Mouse (Mus musculus): Measurements from ENCODE around the gene Igdcc4. TPM values are rescaled to one million over a fixed set of nuclear protein-coding genes. Genes with fewer than 3 reads are reported as not detected.
"Not testable (repeated sequence)": the region's sequence is repeated elsewhere in the genome, so short reads cannot be mapped to it uniquely, and the experiment has no call there.

Gene Igdcc4
- 6.3 and 8.1 TPM in 2 replicates for polyA plus RNA-seq (2015; fragmentation: Nextera tagmentation; extraction: Ambion mirVana)

DNA sequence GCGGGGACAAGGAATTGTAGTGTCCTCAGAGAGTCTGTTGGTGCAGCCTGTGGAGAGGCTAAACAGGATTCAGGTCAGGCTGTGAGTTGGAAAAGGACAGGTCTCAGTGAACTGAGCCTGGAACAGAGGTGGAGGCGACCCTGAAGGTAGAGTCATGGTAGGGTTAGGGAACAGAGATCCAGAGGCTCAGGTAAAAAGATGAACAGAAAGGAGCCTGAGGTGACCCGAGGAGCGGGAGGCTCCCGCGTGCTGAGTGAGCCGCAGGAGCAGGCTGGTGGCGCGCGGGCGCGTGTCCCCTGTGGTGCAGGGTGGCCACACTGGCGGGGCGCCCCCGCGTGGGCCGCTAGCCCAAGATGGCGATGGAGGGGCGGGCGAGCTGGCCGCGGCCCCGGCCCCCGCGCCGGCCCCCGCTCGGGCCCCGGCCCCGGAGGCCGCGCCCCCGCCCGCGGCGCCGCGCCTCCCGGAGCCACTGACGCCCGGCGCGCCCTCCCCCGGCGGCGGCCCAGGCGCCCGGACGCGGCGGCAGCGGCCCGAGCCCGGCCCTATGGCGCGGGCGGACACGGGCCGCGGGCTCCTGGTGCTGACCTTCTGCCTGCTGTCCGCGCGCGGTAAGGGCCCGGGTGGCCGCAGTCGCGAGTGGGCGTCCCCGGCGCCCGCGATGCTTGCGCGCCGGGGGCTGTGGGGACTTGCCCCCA lies at the start of gene Igdcc4:
TSS of gene Igdcc4 (plus strand) at position 496 of the 695 bp plus-strand sequence.
- H3K4me3 ChIP-seq (replicated peaks), result peak within 1 kb of the TSS; percentile 58
- peaks cover 20% of the 10 kb centered on the region for H3K4me1 ChIP-seq (replicated peaks)
- peak; percentile 26; the same call in 1 of the 2 replicates for ATAC-seq (ENCODE audit: insufficient read depth)
- 3% methylated on average over 61 of the region's 76 CpGs for WGBS (ENCODE audit: insufficient replicate concordance)
- H3K36me3 ChIP-seq (replicated peaks), result no peaks in the 10 kb centered on the region
- peak within 1 kb of the TSS; percentile 67 for H3K4me2 ChIP-seq
- H3K27me3 ChIP-seq, result peaks cover 57% of the 10 kb centered on the region
- no peaks in the 10 kb centered on the region for H3K9me3 ChIP-seq (replicated peaks)
- peak within 1 kb of the TSS; percentile 39 for H3K9ac ChIP-seq
- H3K27ac ChIP-seq (replicated peaks), result peak within 1 kb of the TSS; percentile 83

GRCm38 (mm10) chr9:65064251-65064650 lies 37.0 kb upstream of the Igdcc4 start:
- ATAC-seq (ENCODE audit: insufficient read depth), result no peak
- Histone ChIP-seq H3K4me3 (replicated peaks) (no peak overlapping the region), H3K4me2 (no peak overlapping the region), H3K27me3 (no peaks in the 10 kb centered on the region), H3K9ac (no peak overlapping the region), H3K27ac (replicated peaks) (no peak overlapping the region), H3K4me1 (replicated peaks) (peaks cover 11% of the 10 kb centered on the region), H3K9me3 (replicated peaks) (no peaks in the 10 kb centered on the region), H3K36me3 (replicated peaks) (peaks cover 89% of the 10 kb centered on the region)
- WGBS (ENCODE audit: insufficient replicate concordance), result 92% methylated on average over 7 of the region's 7 CpGs

- Histone ChIP-seq H3K9ac (no peak overlapping the region), H3K4me3 (replicated peaks) (no peak overlapping the region), H3K27ac (replicated peaks) (peak overlapping the region; percentile 85), H3K27me3 (no peaks in the 10 kb centered on the region), H3K4me1 (replicated peaks) (peaks cover 53% of the 10 kb centered on the region), H3K9me3 (replicated peaks) (no peaks in the 10 kb centered on the region), H3K4me2 (peak overlapping the region; percentile 31), H3K36me3 (replicated peaks) (peaks cover 90% of the 10 kb centered on the region)
- ATAC-seq (ENCODE audit: insufficient read depth), result peak; percentile 97
- WGBS (ENCODE audit: insufficient replicate concordance), result 29% methylated on average over 3 of the region's 3 CpGs
Observed at GRCm38 (mm10) chr9:65070587-65070986, 30.7 kb upstream of the Igdcc4 start.

DNA sequence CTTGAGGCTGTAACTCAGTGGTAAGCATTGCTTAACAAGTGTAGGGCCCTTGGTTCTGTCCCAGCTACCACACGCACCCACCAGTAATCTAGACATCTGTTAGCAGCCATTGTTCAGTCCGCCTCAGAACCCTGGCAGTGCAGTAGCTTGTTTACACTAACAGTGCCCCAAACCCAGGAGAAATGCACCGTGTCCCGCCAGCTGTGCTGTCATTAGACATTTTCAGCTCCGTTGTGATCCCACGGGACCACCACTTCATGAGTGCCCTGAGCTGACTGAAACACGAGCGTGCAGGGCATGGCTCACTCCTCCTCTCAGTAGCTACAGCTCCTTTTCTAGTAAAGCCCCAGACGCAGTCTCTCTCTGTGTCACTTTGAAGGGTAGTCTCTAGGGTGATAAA lies 27.7 kb upstream of the Igdcc4 start:
- WGBS (ENCODE audit: insufficient replicate concordance), result 74% methylated on average over 9 of the region's 9 CpGs
- Histone ChIP-seq H3K27ac (replicated peaks) (no peak overlapping the region), H3K4me1 (replicated peaks) (peaks cover 48% of the 10 kb centered on the region), H3K4me3 (replicated peaks) (no peak overlapping the region), H3K4me2 (no peak overlapping the region), H3K9me3 (replicated peaks) (no peaks in the 10 kb centered on the region), H3K9ac (no peak overlapping the region), H3K36me3 (replicated peaks) (peaks cover 92% of the 10 kb centered on the region), H3K27me3 (no peaks in the 10 kb centered on the region)
- no peak for ATAC-seq (ENCODE audit: insufficient read depth)

DNA sequence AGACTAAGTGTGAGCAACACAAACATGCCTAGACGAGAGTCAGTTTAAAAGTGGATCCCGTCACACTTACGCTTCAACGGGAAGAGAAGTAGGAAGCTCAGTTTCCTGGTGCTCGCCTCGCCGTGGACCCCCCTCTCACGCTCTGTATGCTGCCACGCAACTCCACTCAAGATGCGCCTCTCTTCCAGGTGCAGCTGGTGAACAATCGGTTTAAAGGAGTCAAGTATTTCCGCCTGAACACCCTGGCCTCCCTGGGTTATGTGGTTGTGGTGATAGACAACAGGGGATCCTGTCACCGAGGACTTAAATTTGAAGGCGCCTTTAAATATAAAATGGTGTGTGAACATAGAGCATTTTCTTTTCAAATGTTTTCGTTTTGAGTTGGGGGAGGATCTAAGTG lies 27.0 kb upstream of the Igdcc4 start:
- Histone ChIP-seq H3K4me1 (replicated peaks) (peaks cover 41% of the 10 kb centered on the region), H3K36me3 (replicated peaks) (peaks cover 92% of the 10 kb centered on the region), H3K4me3 (replicated peaks) (no peak overlapping the region), H3K9ac (no peak overlapping the region), H3K9me3 (replicated peaks) (no peaks in the 10 kb centered on the region), H3K27ac (replicated peaks) (0 out of 2 replicates have a peak overlapping the region, but pooled peaks have one; percentile 51), H3K27me3 (no peaks in the 10 kb centered on the region), H3K4me2 (no peak overlapping the region)
- ATAC-seq (ENCODE audit: insufficient read depth), result no peak
- WGBS (ENCODE audit: insufficient replicate concordance), result 69% methylated on average over 15 of the region's 15 CpGs

DNA sequence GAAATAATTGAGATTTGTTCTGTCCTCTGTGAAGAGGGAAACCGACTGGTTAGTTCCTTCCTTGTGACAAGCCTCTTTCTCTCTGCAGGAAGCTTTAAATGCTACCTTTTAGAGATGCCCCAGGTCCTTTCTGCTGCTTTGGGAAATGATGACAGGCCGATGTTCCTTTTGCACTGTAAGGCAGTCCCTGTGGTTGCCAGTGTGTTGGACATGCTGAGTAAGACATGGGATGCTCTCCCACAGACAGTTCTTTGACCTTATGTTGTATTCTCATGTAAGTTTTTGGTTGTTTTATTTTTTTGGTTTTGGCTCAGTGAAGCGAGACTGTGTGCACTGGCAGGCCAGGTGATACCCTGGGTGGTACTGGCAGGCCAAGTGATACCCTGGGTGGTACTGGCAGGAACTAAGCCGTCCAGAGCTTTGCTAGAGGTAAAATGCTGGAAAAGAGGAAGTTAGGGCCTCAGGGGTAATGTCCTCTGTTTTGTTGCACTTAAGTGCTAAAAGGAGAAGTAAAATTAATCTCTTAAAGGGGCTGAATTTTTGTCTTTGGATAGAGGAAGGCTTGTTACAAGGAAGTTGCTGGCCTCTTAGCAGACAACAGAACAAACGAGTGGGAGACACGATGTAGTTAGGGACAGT lies 26.3 kb upstream of the Igdcc4 start:
- ATAC-seq (ENCODE audit: insufficient read depth), result no peak
- H3K27me3 ChIP-seq, result no peaks in the 10 kb centered on the region
- H3K27ac ChIP-seq (replicated peaks), result peak overlapping the region; percentile 51; the same call in 1 of the 2 replicates
- peaks cover 94% of the 10 kb centered on the region for H3K36me3 ChIP-seq (replicated peaks)
- no peaks in the 10 kb centered on the region for H3K9me3 ChIP-seq (replicated peaks)
- no peak overlapping the region for H3K4me2 ChIP-seq
- no peak overlapping the region for H3K9ac ChIP-seq
- peaks cover 35% of the 10 kb centered on the region for H3K4me1 ChIP-seq (replicated peaks)
- 38% methylated on average over 6 of the region's 6 CpGs for WGBS (ENCODE audit: insufficient replicate concordance)
- H3K4me3 ChIP-seq (replicated peaks), result no peak overlapping the region

- Histone ChIP-seq H3K9ac (no peak overlapping the region), H3K36me3 (replicated peaks) (peaks cover 97% of the 10 kb centered on the region), H3K4me3 (replicated peaks) (no peak overlapping the region), H3K9me3 (replicated peaks) (no peaks in the 10 kb centered on the region), H3K4me1 (replicated peaks) (peaks cover 12% of the 10 kb centered on the region; the same call in 1 of the 2 replicates), H3K27ac (replicated peaks) (no peak overlapping the region), H3K27me3 (no peaks in the 10 kb centered on the region), H3K4me2 (no peak overlapping the region)
- ATAC-seq (ENCODE audit: insufficient read depth), result no peak
- 76% methylated on average over 5 of the region's 5 CpGs for WGBS (ENCODE audit: insufficient replicate concordance)
Observed at GRCm38 (mm10) chr9:65077536-65077935, 23.8 kb upstream of the Igdcc4 start.

DNA sequence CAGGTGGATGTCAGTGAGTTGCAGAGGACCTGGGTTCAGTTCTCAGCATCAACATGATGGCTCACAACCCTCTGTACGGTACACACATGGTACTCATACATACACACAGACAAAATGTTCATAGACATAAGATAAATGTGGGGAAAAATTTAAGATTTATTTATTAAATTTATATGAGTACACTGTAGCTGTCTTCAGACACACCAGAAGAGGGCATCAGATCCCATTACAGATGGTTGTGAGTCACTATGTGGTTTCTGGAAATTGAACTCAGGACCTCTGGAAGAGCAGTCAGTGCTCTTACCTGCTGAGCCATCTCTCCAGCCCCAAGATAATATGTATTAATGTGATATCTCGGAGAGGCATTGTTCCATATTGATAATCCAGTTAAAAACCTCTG lies 21.1 kb upstream of the Igdcc4 start:
- H3K27me3 ChIP-seq; H3K27ac ChIP-seq (replicated peaks); ATAC-seq (ENCODE audit: insufficient read depth); H3K9me3 ChIP-seq (replicated peaks); H3K9ac ChIP-seq; H3K4me3 ChIP-seq (replicated peaks); H3K4me2 ChIP-seq: not testable (repeated sequence)
- H3K36me3 ChIP-seq (replicated peaks), result peaks cover 90% of the 10 kb centered on the region
- 81% methylated on average over 2 of the region's 2 CpGs for WGBS (ENCODE audit: insufficient replicate concordance)
- H3K4me1 ChIP-seq (replicated peaks), result peaks cover 12% of the 10 kb centered on the region

GRCm38 (mm10) chr9:65083075-65083765 lies 18.1 kb upstream of the Igdcc4 start:
- Histone ChIP-seq H3K36me3 (replicated peaks) (peaks cover 60% of the 10 kb centered on the region), H3K4me3 (replicated peaks) (no peak overlapping the region), H3K9ac (no peak overlapping the region), H3K27ac (replicated peaks) (no peak overlapping the region), H3K9me3 (replicated peaks) (no peaks in the 10 kb centered on the region), H3K27me3 (no peaks in the 10 kb centered on the region), H3K4me1 (replicated peaks) (peaks cover 29% of the 10 kb centered on the region), H3K4me2 (no peak overlapping the region)
- ATAC-seq (ENCODE audit: insufficient read depth), result no peak
- 86% methylated on average over 18 of the region's 18 CpGs for WGBS (ENCODE audit: insufficient replicate concordance)

DNA sequence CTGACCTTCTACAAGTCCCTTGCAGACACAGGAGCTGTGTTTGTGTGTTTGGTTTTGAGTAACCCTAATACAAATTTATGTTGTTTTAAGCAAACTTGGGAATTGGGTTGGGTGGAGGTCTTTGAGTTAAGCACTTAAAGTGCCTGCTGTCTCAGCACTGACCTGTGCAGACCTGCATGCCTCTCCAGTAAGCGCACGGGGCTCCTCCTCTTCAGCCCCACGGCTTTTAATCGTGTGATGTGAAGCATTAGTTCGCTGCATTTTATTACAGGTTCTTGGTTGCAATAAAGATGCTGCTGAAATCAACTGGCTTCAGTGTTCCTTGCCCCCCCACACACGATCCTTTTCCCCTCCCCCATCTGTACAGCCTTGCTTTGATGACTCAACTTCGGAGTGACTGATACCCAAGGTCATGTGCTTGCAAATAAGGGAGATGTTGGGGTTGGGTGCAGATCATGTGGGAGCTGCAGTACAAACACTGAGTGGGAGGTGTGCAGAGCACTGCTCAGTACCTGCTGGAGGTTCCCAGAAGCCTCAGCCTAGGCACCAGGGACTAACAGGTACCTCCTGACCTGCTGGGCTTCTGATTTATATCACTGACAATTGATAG lies 17.0 kb upstream of the Igdcc4 start:
- peak; percentile 79 for ATAC-seq (ENCODE audit: insufficient read depth)
- peaks cover 29% of the 10 kb centered on the region for H3K4me1 ChIP-seq (replicated peaks)
- H3K36me3 ChIP-seq (replicated peaks), result peaks cover 49% of the 10 kb centered on the region
- H3K4me3 ChIP-seq (replicated peaks), result no peak overlapping the region
- no peaks in the 10 kb centered on the region for H3K27me3 ChIP-seq
- H3K9me3 ChIP-seq (replicated peaks), result no peaks in the 10 kb centered on the region
- no peak overlapping the region for H3K9ac ChIP-seq
- 66% methylated on average over 7 of the region's 7 CpGs for whole genome bisulfite sequencing (ENCODE audit: insufficient replicate concordance)
- H3K27ac ChIP-seq (replicated peaks), result no peak overlapping the region
- H3K4me2 ChIP-seq, result no peak overlapping the region

DNA sequence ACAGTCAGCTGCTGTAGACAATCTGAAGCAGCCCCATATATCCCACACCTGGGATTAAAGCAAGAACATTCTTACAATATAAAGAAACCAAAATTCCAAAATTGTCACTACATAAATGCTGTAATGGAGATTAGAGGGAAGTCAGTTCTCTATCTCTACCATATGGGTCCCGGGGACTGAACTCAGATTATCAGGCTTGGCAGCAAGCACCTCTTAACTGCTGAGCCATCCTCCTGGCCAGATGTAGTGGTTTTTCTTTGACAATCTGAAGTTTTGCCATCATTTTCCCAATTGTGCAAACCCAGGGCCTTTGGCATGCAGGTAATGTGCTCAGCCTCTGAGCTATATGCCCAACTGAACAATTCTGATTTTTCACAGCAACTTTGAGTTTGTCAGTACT lies 16.0 kb upstream of the Igdcc4 start:
- Histone ChIP-seq H3K4me3 (replicated peaks) (no peak overlapping the region), H3K36me3 (replicated peaks) (peaks cover 39% of the 10 kb centered on the region), H3K27ac (replicated peaks) (no peak overlapping the region), H3K27me3 (no peaks in the 10 kb centered on the region), H3K9me3 (replicated peaks) (no peaks in the 10 kb centered on the region), H3K9ac (no peak overlapping the region), H3K4me1 (replicated peaks) (peaks cover 29% of the 10 kb centered on the region), H3K4me2 (no peak overlapping the region)
- WGBS (ENCODE audit: insufficient replicate concordance), result 25% methylated on average over 1 of the region's 1 CpGs
- ATAC-seq (ENCODE audit: insufficient read depth), result no peak

Measured in liver, embryonic 15.5 days (tissue).